Mouse (Mus musculus) C2C12 (cell line): ENCODE data around the gene Atp6v1b1.

Source experiments
- CEBPB ChIP-seq: IDR thresholded peaks from one replicate; pipeline ENCODE4 v1.6.1; 2011; ENCODE audit warnings: low read depth, mild to moderate bottlenecking, control low read depth, moderate library complexity
- CTCF ChIP-seq: IDR thresholded peaks from one replicate; pipeline ENCODE4 v1.5.1; 2011; ENCODE audit not compliant: control insufficient read depth, insufficient read depth, insufficient read length
- FOSL1 ChIP-seq: IDR thresholded peaks from one replicate; pipeline ENCODE4 v1.8.0; 2011; ENCODE audit warnings: mild to moderate bottlenecking, low read length; ENCODE audit not compliant: poor library complexity, insufficient read depth, severe bottlenecking
- MAX ChIP-seq: IDR thresholded peaks from one replicate; pipeline ENCODE4 v1.6.1; 2011; ENCODE audit warnings: mild to moderate bottlenecking, control low read depth
- MYOD1 ChIP-seq: IDR thresholded peaks from one replicate; pipeline ENCODE4 v1.6.1; 2011; ENCODE audit warnings: low read depth; ENCODE audit not compliant: control insufficient read depth, insufficient read length
- MYOG ChIP-seq: IDR thresholded peaks from one replicate; pipeline ENCODE4 v1.6.1; 2011; ENCODE audit not compliant: control insufficient read depth, insufficient read length; ENCODE audit errors: extremely low read depth
- USF1 ChIP-seq: IDR thresholded peaks from one replicate; pipeline ENCODE4 v1.6.1; 2011; ENCODE audit warnings: low read depth, mild to moderate bottlenecking, control low read depth, moderate library complexity

DNA sequence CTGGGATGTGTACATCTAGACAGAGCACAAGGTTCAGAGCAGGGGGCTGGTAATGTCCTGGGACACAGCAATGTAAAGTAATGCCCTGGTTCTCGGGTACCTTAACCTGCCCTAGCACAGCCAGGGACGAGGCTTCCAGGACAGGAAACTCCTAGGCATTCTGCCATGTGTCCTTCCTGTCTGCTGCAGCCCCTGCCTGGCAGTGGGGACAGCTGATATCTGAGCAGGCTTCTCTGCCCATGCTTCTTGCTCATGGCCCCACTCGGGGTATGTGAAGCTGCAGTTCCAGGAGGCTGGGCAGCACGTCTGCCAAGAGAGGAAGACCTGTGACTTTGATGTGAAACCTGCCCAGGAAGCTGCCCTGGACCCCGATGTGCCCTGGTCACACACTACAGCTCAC is 25.7 kb downstream of the Atp6v1b1 start:
- TF ChIP-seq CTCF (no peak), USF1 (no peak), MYOD1 (no peak), CEBPB (no peak), FOSL1 (no peak), MAX (no peak), MYOG (no peak)
